Mouse (Mus musculus): ENCODE data around the gene Maml3. TPM values are rescaled to one million over a fixed set of nuclear protein-coding genes. Genes with fewer than 3 reads are reported as not detected.

Gene Maml3
- polyA plus RNA-seq, 1 experiment from 2014 or later, result 1.5 TPM

- no peak for ATAC-seq
- H3K27me3 ChIP-seq (replicated peaks), result no peaks in the 10 kb centered on the region
- H3K4me1 ChIP-seq, result 0 out of 2 replicates have a peak, but pooled peaks cover 7% of the 10 kb centered on the region
- no peak overlapping the region for H3K4me2 ChIP-seq
- 66% methylated on average over 13 of the region's 13 CpGs for whole genome bisulfite sequencing (ENCODE audit: insufficient replicate concordance)
- H3K27ac ChIP-seq, result no peak overlapping the region
- no peaks in the 10 kb centered on the region for H3K9me3 ChIP-seq (replicated peaks)
- H3K4me3 ChIP-seq, result no peak overlapping the region
- no peak overlapping the region for H3K9ac ChIP-seq
- no peaks in the 10 kb centered on the region for H3K36me3 ChIP-seq
These were observed 299.2 kb downstream of the Maml3 start for GRCm38 (mm10) chr3:51805488-51806318.

- no peaks in the 10 kb centered on the region for H3K36me3 ChIP-seq
- ATAC-seq, result no peak
- no peaks in the 10 kb centered on the region for H3K27me3 ChIP-seq (replicated peaks)
- no peak overlapping the region for H3K9ac ChIP-seq
- no peaks in the 10 kb centered on the region for H3K9me3 ChIP-seq (replicated peaks)
- no peaks in the 10 kb centered on the region for H3K4me1 ChIP-seq
- H3K27ac ChIP-seq, result no peak overlapping the region
- H3K4me3 ChIP-seq, result no peak overlapping the region
- H3K4me2 ChIP-seq, result no peak overlapping the region
- 81% methylated on average over 6 of the region's 6 CpGs for WGBS (ENCODE audit: insufficient replicate concordance)
These were observed 301.0 kb downstream of the Maml3 start for GRCm38 (mm10) chr3:51803903-51804302.

DNA sequence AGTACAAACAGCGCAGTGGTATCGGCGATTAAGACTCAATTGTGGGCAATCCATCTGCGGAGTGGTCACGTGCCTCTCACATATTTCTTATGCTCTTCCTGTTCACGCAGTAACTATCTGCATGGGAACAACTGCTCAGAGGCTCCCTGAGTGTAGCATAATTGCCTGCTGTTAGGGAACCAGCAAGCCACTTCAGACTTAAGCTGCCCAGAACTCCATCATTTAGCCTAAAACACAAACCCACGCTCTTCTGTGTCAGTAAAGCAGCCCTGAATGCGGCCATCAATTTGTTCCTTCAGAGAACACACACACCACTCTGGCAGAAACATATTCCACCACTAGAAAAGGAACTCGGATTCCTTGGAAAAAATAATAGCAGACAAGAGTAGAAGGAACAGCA, 305.2 kb downstream of the Maml3 start:
- Histone ChIP-seq H3K27me3 (replicated peaks) (no peaks in the 10 kb centered on the region; the same call in 1 of the 2 replicates), H3K9ac (no peak overlapping the region), H3K27ac (no peak overlapping the region), H3K36me3 (no peaks in the 10 kb centered on the region), H3K9me3 (replicated peaks) (no peaks in the 10 kb centered on the region), H3K4me2 (no peak overlapping the region), H3K4me3 (no peak overlapping the region), H3K4me1 (peaks cover 15% of the 10 kb centered on the region; the same call in 1 of the 2 replicates)
- ATAC-seq, result no peak
- 81% methylated on average over 9 of the region's 9 CpGs for WGBS (ENCODE audit: insufficient replicate concordance)

- Histone ChIP-seq H3K9ac (no peak overlapping the region), H3K4me2 (peak overlapping the region; percentile 48), H3K36me3 (no peaks in the 10 kb centered on the region), H3K27me3 (replicated peaks) (no peaks in the 10 kb centered on the region; the same call in 1 of the 2 replicates), H3K9me3 (replicated peaks) (no peaks in the 10 kb centered on the region), H3K4me3 (no peak overlapping the region), H3K27ac (no peak overlapping the region), H3K4me1 (peaks cover 15% of the 10 kb centered on the region; the same call in 1 of the 2 replicates)
- WGBS (ENCODE audit: insufficient replicate concordance), result 62% methylated on average over 6 of the region's 6 CpGs
- ATAC-seq, result no peak
These were observed 308.0 kb downstream of the Maml3 start for GRCm38 (mm10) chr3:51796838-51797237.

GRCm38 (mm10) chr3:51796219-51796828, 308.6 kb downstream of the Maml3 start:
- Histone ChIP-seq H3K4me2 (peak overlapping the region; percentile 48), H3K9ac (0 out of 2 replicates have a peak overlapping the region, but pooled peaks have one; percentile 6), H3K36me3 (no peaks in the 10 kb centered on the region), H3K4me1 (peaks cover 15% of the 10 kb centered on the region; the same call in 1 of the 2 replicates), H3K4me3 (peak overlapping the region; percentile 25; the same call in 1 of the 2 replicates), H3K27ac (no peak overlapping the region), H3K27me3 (replicated peaks) (no peaks in the 10 kb centered on the region; the same call in 1 of the 2 replicates), H3K9me3 (replicated peaks) (no peaks in the 10 kb centered on the region)
- 54% methylated on average over 12 of the region's 12 CpGs for WGBS (ENCODE audit: insufficient replicate concordance)
- ATAC-seq, result no peak

DNA sequence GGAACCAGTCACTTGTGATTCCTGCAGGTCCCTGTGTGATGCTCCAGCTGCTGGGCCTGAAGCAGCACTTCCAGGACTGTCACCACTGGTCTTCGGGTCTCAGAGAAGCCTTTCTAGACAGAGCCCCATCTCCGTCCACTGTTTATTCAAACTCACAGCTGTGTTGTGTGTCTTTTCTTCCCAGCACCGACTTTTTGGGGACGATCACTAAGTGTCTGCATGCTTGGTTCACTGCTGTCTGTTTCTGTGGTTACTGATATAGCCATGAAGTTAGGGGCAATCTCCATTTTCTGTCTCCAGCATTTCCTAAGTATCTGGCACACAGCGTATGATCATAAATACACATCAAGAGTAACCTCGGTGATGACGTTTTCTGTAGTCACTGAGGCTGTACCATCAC, 313.3 kb downstream of the Maml3 start:
- Histone ChIP-seq H3K9me3 (replicated peaks) (no peaks in the 10 kb centered on the region), H3K36me3 (no peaks in the 10 kb centered on the region), H3K4me1 (peaks cover 28% of the 10 kb centered on the region), H3K4me2 (no peak overlapping the region), H3K27ac (no peak overlapping the region), H3K9ac (no peak overlapping the region), H3K27me3 (replicated peaks) (no peaks in the 10 kb centered on the region), H3K4me3 (no peak overlapping the region)
- ATAC-seq, result no peak
- 72% methylated on average over 7 of the region's 7 CpGs for WGBS (ENCODE audit: insufficient replicate concordance)

DNA sequence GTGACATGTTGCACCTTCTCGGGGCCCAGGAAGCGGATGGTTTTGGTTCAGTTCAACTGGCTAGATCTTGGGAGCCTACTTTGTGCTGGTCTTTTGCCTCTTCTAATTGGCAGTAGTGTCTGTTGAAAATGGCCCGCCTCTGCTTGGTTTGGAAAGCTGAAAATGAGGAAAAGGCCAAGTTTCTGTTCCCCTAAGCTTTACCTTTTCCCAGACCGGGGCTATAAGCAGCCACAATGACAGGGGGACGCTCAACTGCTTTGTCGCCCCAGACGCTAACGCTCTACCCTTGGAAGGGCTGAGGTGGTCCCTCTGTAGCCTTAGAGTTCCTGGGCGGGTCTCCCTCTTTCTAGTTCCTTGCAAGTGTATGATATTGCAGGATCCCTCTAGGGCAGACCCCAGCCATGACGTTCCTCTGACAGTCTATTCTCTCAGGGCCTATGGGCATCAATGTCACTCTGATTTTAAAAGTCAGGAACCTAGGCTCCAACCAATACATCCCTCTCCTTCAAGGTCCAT, 315.4 kb downstream of the Maml3 start:
- Histone ChIP-seq H3K27ac (peak overlapping the region; percentile 66), H3K9ac (no peak overlapping the region), H3K4me1 (peaks cover 23% of the 10 kb centered on the region), H3K4me3 (0 out of 2 replicates have a peak overlapping the region, but pooled peaks have one; percentile 37), H3K9me3 (replicated peaks) (no peaks in the 10 kb centered on the region), H3K36me3 (no peaks in the 10 kb centered on the region), H3K27me3 (replicated peaks) (no peaks in the 10 kb centered on the region), H3K4me2 (peak overlapping the region; percentile 62)
- WGBS (ENCODE audit: insufficient replicate concordance), result 52% methylated on average over 10 of the region's 10 CpGs
- ATAC-seq, result no peak

- ATAC-seq, result peak; percentile 40
- H3K36me3 ChIP-seq, result no peaks in the 10 kb centered on the region
- WGBS (ENCODE audit: insufficient replicate concordance), result 3% methylated on average over 17 of the region's 17 CpGs
- peaks cover 23% of the 10 kb centered on the region for H3K4me1 ChIP-seq
- H3K9ac ChIP-seq, result 0 out of 2 replicates have a peak overlapping the region, but pooled peaks have one; percentile 20
- H3K9me3 ChIP-seq (replicated peaks), result no peaks in the 10 kb centered on the region
- H3K4me3 ChIP-seq, result peak overlapping the region; percentile 37
- no peaks in the 10 kb centered on the region for H3K27me3 ChIP-seq (replicated peaks)
- peak overlapping the region; percentile 62 for H3K4me2 ChIP-seq
- H3K27ac ChIP-seq, result peak overlapping the region; percentile 66
These were observed 316.1 kb downstream of the Maml3 start for GRCm38 (mm10) chr3:51788591-51789339.

DNA sequence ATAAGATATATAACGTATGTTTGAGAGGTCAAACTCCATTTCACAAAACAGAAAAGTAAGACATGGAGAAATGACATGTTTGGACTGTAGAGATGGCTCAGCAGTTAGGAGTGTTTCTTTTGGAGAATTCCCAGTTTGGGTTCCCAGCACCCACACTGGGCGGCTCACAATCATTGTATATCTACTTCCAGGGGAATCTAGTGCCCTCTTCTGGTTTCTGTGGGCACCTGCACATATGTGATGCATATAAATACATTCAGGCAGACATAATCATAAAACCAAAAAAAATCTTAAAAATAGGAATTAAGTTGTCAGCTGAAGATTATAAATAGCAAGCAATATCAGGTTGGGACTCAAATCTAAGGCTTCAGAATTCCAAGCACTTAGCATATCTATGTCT, 316.9 kb downstream of the Maml3 start:
- Histone ChIP-seq H3K4me3 (no peak overlapping the region), H3K27ac (no peak overlapping the region), H3K9me3 (replicated peaks) (no peaks in the 10 kb centered on the region), H3K27me3 (replicated peaks) (no peaks in the 10 kb centered on the region), H3K4me2 (no peak overlapping the region), H3K36me3 (no peaks in the 10 kb centered on the region), H3K9ac (no peak overlapping the region), H3K4me1 (peaks cover 23% of the 10 kb centered on the region)
- no peak for ATAC-seq
- 86% methylated on average over 2 of the region's 2 CpGs for WGBS (ENCODE audit: insufficient replicate concordance)

DNA sequence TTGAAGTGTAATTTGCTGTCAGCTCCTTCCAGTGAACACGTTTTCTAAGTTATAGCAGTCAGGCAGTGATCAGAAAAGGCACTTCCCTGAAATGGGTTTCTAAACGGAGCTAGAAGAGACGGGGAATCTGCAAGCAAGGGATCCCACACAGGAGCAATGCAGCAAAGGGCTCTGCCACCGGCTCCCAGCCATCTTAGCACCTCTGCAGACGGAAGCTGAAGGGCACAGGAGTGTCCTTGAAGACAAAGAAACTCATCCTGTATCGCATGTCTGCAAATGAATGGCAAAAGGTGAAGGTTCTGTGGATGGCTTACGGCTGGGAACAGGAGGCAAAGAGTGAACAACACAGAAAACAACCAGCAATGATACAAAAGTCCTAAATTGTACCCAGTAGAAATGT, 319.1 kb downstream of the Maml3 start:
- Histone ChIP-seq H3K4me1 (peaks cover 23% of the 10 kb centered on the region), H3K9ac (no peak overlapping the region), H3K9me3 (replicated peaks) (no peaks in the 10 kb centered on the region), H3K27me3 (replicated peaks) (no peaks in the 10 kb centered on the region), H3K36me3 (no peaks in the 10 kb centered on the region), H3K4me3 (no peak overlapping the region), H3K4me2 (no peak overlapping the region), H3K27ac (no peak overlapping the region)
- 61% methylated on average over 7 of the region's 7 CpGs for WGBS (ENCODE audit: insufficient replicate concordance)
- ATAC-seq, result no peak

DNA sequence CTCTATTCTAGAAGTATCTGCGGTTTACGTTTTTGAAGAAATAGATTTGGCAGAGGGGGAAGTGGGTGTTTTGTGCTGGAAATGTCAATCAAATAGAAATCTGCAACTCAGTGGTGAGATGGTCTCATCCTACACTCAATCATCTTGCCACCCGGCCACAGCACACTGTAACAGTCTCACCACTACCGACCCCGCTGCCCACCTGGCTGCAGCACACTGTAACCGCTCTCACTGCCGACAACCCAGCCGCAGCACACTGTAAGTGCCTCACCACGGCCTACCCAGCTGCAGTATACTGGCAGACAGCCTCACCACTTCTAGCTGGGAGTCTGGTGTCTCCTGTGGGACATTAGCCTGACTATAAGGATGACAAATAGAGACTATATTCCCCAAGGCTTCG, 322.7 kb downstream of the Maml3 start:
- no peak for ATAC-seq

More for the DNA sequence above, 322.7 kb downstream of the Maml3 start:
- Histone ChIP-seq H3K9ac (no peak overlapping the region), H3K4me1 (peaks cover 13% of the 10 kb centered on the region), H3K27ac (no peak overlapping the region), H3K4me2 (no peak overlapping the region), H3K4me3 (no peak overlapping the region), H3K36me3 (no peaks in the 10 kb centered on the region), H3K27me3 (replicated peaks) (no peaks in the 10 kb centered on the region), H3K9me3 (replicated peaks) (no peaks in the 10 kb centered on the region)
- WGBS (ENCODE audit: insufficient replicate concordance), result 56% methylated on average over 10 of the region's 10 CpGs

Data from liver, embryonic 12.5 days (tissue).